Mouse (Mus musculus) olfactory bulb, adult 2 months (tissue): Measurements from ENCODE around the gene Mark4.

Experiments
- CTCF ChIP-seq: fragments of 200-500 bp; IDR thresholded peaks from 2 replicates; pipeline ENCODE4 v1.5.1; 2012; ENCODE audit warnings: low read depth, mild to moderate bottlenecking, low read length, moderate library complexity; ENCODE audit not compliant: insufficient read depth
- POLR2A ChIP-seq: fragments of 200-500 bp; IDR thresholded peaks from 2 replicates; pipeline ENCODE4 v1.6.1; 2012; ENCODE audit warnings: mild to moderate bottlenecking, low read depth, low read length, moderate library complexity; ENCODE audit not compliant: insufficient read depth

DNA sequence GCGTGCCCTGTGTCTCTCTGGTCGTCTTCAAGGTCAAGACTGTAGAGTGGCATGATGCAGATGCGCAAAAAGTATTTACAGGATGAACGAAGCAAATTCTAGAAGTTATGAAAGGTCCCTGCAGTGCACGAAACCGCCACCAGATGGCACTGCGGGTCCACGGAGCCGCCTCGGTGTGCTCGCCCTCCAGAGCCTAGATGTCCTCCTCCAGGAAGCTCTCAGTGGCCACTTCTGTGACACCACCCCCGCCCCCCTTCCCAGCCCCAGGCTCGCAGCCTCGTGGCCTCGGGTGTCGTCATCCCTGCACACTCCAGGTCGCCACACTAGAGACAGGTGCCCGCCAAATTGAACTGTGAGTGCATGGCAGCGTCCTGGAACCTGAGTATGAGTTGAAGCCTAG lies 53.2 kb downstream of the Mark4 start:
- TF ChIP-seq POLR2A: no peak
- peak; percentile 83 for TF ChIP-seq CTCF
